Mouse (Mus musculus): ENCODE results near the gene Rlim.

- TF ChIP-seq EP300 (IDR thresholded peaks at IDR 0.05; ENCODE audit: low read depth) (no peak), CTCF (IDR thresholded peaks at IDR 0.05; ENCODE audit: low read depth) (no peak)
Observed at GRCm38 (mm10) chrX:103987215-103987964, 6.3 kb upstream of the Rlim start.

Measured in heart, postnatal 0 days (tissue).